In the genomic region with DNA sequence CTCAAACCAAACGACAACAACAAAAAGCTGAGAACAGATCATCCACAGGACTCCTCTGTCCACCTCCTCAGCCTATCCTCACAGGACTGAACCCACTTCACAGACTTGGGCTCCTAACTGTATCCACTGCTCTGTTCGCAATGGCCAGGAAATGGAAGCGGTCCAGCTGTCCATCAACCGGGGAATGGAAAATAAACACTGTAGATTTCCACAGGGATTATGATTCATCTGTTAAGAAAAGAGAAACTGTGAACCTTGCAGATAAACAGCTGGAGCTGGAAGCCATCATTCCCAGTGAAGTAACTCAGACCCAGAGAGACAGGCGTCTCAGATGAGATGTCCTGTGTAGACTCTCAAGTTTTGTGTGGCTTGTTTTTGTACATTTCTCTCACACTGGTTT, we compare ENCODE assay signal across 25 mouse cellular contexts.
DNase-seq lines count a peak whose midpoint lies in the region; ATAC-seq and TF ChIP-seq lines count a peak whose summit lies in the region.
"Had no signal": no experiment of that assay in that cellular context is flagged by ENCODE, and none has a peak within 500 bp of the region (broad histone marks: within the 10 kb centered on the region; RNA-seq: fewer than 3 reads in every experiment).

No protein-coding gene starts in this region.

- peaks cover 14% of the 10 kb centered on the region for H3K4me1 ChIP-seq in kidney, embryonic 15.5 days
- H3K4me1 ChIP-seq in cerebellum, adult 2 months (ENCODE audit: control insufficient read depth, insufficient read depth, low read length), result no peaks in the 10 kb centered on the region
- H3K4me1 ChIP-seq: heart, embryonic 15.5 days; liver, embryonic 12.5 days had no signal

- H3K27ac ChIP-seq in kidney, embryonic 15.5 days, result no peak overlapping the region
- no peak overlapping the region for H3K27ac ChIP-seq in cerebellum, adult 2 months (ENCODE audit: insufficient read depth, low read length)
- H3K27ac ChIP-seq: heart, embryonic 15.5 days; hindbrain, embryonic 15.5 days; liver, embryonic 12.5 days; midbrain, embryonic 15.5 days; stomach, embryonic 15.5 days had no signal

- H3K4me2 ChIP-seq in kidney, embryonic 15.5 days, result no peak overlapping the region
- H3K4me2 ChIP-seq: heart, embryonic 15.5 days; hindbrain, embryonic 15.5 days; liver, embryonic 12.5 days; midbrain, embryonic 15.5 days; stomach, embryonic 15.5 days had no signal

- H3K9me3 ChIP-seq in kidney, embryonic 15.5 days (replicated peaks), result no peaks in the 10 kb centered on the region
- H3K9me3 ChIP-seq: heart, embryonic 15.5 days; hindbrain, embryonic 15.5 days; liver, embryonic 12.5 days; midbrain, embryonic 15.5 days; stomach, embryonic 15.5 days had no signal

- WGBS in kidney, embryonic 15.5 days, result 59% methylated on average over 5 of the region's 5 CpGs
- 87% methylated on average over 5 of the region's 5 CpGs for WGBS in cerebellum, adult 2 months

- ATAC-seq in kidney, embryonic 15.5 days (replicated peaks; ENCODE audit: low FRiP score), result no peak
- ATAC-seq: forebrain, embryonic 14.5 days; inflammation-experienced regulatory T-cells, adult 6 months; liver, embryonic 12.5 days; liver, postnatal 0 days; midbrain, embryonic 15.5 days had no signal

- no peaks in the 10 kb centered on the region for H3K36me3 ChIP-seq in kidney, embryonic 15.5 days
- H3K36me3 ChIP-seq: G1E; heart, embryonic 15.5 days; hindbrain, embryonic 15.5 days; liver, embryonic 12.5 days; midbrain, embryonic 15.5 days; stomach, embryonic 15.5 days had no signal

- no peak overlapping the region for H3K9ac ChIP-seq in kidney, embryonic 15.5 days
- H3K9ac ChIP-seq: heart, embryonic 15.5 days; hindbrain, embryonic 15.5 days; liver, embryonic 12.5 days; liver, postnatal 0 days; midbrain, embryonic 15.5 days; stomach, embryonic 15.5 days had no signal

- no peaks in the 10 kb centered on the region for H3K27me3 ChIP-seq in kidney, embryonic 15.5 days
- no peaks in the 10 kb centered on the region for H3K27me3 ChIP-seq in cerebellum, adult 2 months (ENCODE audit: control insufficient read depth, insufficient read depth, low read length)
- H3K27me3 ChIP-seq: heart, embryonic 15.5 days; hindbrain, embryonic 15.5 days; liver, embryonic 12.5 days; midbrain, embryonic 15.5 days; stomach, embryonic 15.5 days had no signal

- H3K4me3 ChIP-seq in kidney, embryonic 15.5 days (replicated peaks), result no peak overlapping the region
- H3K4me3 ChIP-seq in cerebellum, adult 2 months (replicated peaks; ENCODE audit: insufficient read depth, low read depth, low read length), result no peak overlapping the region
- H3K4me3 ChIP-seq: heart, embryonic 15.5 days; hindbrain, embryonic 15.5 days; liver, embryonic 12.5 days; midbrain, embryonic 15.5 days; stomach, embryonic 15.5 days had no signal

- DNase-seq in heart, adult 11 months, result peak; percentile 87
- no peak for DNase-seq in heart, postnatal 25 days (ENCODE audit: low spot score)
- DNase-seq in kidney, postnatal 4 days, result peak; percentile 23 to 43
- peak; percentile 20 for DNase-seq in NIH3T3 (ENCODE audit: low read depth)
- DNase-seq in lung, postnatal 36 days, result peak; percentile 28
- no peak for DNase-seq in cerebellum, adult 2 months
- DNase-seq: adrenal gland, postnatal 14 days; cerebellum, adult 11 months; cerebellum, postnatal 14 days; gastrocnemius, postnatal 14 days; kidney, adult 11 months; layer of hippocampus, postnatal 36 days; left cerebral cortex, postnatal 4 days; liver, postnatal 0 days; thymus, adult 18-20 months; thymus, postnatal 4 days had no signal

- TF ChIP-seq CTCF in cerebellum, adult 2 months (IDR thresholded peaks at IDR 0.05; ENCODE audit: borderline replicate concordance, insufficient read depth, low read depth, low read length), result no peak

- TF ChIP-seq POLR2A in cerebellum, adult 2 months (IDR thresholded peaks at IDR 0.05; ENCODE audit: borderline replicate concordance, insufficient read depth, low read length), result no peak

- intact Hi-C loops in heart, postnatal 25 days (cut with DNase I), result no loop called here

Comparison
In these comparisons a context has a peak if more than half of its experiments do, and no peak if none do; other contexts are left out.
1. DNase-seq: peak in heart, adult 11 months (single experiment), kidney, postnatal 4 days (2 of 2), NIH3T3 (single experiment) and lung, postnatal 36 days (single experiment); none in heart, postnatal 25 days (single experiment) and cerebellum, adult 2 months (0 of 2).